Mouse (Mus musculus): ENCODE data around the gene Nebl.
"Not testable (repeated sequence)": the region's sequence is repeated elsewhere in the genome, so short reads cannot be mapped to it uniquely, and the experiment has no call there.

The Nebl gene

DNA sequence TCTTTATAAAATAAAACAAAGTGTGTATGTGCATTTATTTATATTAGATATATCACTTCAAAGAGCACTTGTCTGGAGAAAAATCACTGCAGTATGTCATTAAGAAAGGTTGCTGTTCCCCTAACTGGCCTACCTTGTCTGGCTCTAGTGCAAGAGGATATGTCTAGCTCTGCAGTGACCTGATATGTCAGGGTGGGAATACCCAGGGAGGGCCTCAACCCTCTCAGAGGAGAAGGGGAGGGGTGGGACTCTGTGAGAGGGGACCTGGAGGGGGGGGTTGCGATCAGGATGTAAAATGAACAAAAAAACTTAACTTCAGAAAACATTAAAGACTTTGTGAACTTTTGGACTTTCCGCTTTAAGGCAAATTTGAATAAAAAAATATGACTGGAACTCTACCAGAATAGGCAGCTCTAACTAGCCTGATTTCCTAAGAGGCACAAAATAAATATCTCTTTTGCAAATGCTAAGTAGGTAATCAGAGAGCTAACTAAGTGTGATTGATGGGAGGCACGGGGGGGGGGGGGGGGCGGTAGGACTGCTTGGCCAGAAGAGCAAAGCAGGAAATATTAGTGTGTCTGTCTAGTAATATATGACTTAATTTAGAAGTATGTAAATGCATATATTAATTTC lies 325.2 kb downstream of the Nebl start:
- DNase-seq (ENCODE audit: low read depth, low spot score) = no peak

GRCm38 (mm10) chr2:17402511-17402910 lies 328.8 kb downstream of the Nebl start:
- no peak for DNase-seq (ENCODE audit: low read depth, low spot score)

- no peak for DNase-seq (ENCODE audit: low read depth, low spot score)
Measured at GRCm38 (mm10) chr2:17396235-17396634, 335.0 kb downstream of the Nebl start.

DNA sequence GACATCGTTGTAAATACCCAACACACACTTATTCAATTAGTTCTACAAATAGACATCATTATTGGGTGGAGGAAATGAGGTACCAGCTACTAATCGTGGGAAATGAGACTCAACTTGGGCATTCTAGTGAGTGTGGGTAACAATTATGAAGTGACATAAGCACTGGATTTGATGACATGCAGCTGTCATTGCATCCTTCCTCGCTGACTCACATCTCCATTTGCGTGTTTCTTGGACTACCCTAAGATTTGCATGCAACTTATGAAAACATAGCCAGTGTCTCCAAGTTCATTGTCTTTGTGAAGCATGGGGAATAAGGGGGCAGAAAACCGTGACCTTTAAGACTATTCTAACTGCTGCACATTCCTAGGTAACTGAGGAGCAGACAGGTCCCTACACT lies 339.9 kb downstream of the Nebl start:
- DNase-seq (ENCODE audit: low read depth, low spot score) = no peak

GRCm38 (mm10) chr2:17390513-17391200 lies 340.6 kb downstream of the Nebl start:
- DNase-seq (ENCODE audit: low read depth, low spot score) = no peak

DNA sequence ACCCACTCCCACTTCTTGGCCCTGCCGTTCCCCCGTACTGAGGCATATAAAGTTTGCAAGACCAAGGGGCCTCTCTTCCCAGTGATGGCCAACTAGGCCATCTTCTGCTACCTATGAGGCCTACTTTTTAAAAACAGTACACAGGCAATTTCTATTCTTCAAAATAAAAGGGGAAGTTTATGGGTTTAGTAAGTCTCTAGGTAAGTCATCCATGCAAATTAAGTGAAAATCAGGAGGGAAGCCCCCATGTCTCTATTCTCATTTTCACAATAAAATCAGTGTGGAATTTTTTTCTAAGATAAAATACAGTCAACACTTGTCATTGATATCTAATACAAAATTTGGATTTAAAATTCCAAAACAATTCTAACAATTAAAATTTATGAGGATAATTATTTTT lies 341.4 kb downstream of the Nebl start:
- no peak for DNase-seq (ENCODE audit: low read depth, low spot score)

GRCm38 (mm10) chr2:17389379-17389778 lies 341.9 kb downstream of the Nebl start:
- DNase-seq (ENCODE audit: low read depth, low spot score) = no peak

DNA sequence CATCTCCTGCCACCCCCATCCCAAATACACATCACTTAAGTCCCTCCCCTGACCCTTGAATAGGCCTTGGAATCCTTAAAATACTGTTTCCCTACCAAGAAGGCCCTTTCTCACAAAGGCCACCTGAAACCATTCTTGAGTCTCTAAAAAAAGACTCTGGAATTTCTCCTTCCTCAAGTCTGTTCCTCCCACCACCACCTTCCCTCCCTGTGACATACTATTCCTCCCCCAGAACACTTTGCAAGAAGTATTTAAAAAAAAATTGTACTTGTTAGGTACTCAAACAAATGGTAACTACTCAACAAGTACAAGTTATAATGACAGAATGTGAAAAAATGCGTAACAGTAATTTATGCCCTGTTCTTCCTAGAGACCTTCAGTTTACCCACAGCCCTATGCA lies 349.0 kb downstream of the Nebl start:
- DNase-seq (ENCODE audit: low read depth, low spot score) = no peak

- no peak for DNase-seq (ENCODE audit: low read depth, low spot score)
Measured at GRCm38 (mm10) chr2:17375916-17376315, 355.3 kb downstream of the Nebl start.

DNA sequence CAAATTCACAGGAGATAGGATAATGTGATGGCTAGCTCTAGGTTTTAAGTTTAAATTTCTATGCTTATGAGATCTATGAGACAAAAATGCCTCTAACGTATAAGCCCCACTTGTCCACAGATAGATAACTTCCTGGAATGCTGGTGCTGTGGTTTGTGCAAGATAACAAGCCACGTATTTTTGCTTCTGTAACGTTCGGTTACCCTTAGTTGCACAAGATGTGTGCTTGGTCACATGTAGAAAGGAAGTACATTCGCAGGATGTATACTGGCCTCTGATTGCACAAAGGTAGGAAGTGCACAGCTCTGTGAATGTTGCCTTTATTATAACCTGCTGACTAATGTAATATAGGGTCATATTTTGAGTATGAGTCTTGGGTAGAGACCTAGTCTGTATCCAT lies 365.6 kb downstream of the Nebl start:
- DNase-seq (ENCODE audit: low read depth, low spot score) = no peak

- DNase-seq (ENCODE audit: low read depth, low spot score) = no peak
Measured at GRCm38 (mm10) chr2:17364971-17365548, 366.2 kb downstream of the Nebl start.

GRCm38 (mm10) chr2:17363337-17364216 lies 367.7 kb downstream of the Nebl start:
- no peak for DNase-seq (ENCODE audit: low read depth, low spot score)

- DNase-seq (ENCODE audit: low read depth, low spot score) = no peak
Measured at GRCm38 (mm10) chr2:17362181-17362580, 369.1 kb downstream of the Nebl start.

- DNase-seq (ENCODE audit: low read depth, low spot score) = no peak
Measured at GRCm38 (mm10) chr2:17344643-17345042, 386.6 kb downstream of the Nebl start.

DNA sequence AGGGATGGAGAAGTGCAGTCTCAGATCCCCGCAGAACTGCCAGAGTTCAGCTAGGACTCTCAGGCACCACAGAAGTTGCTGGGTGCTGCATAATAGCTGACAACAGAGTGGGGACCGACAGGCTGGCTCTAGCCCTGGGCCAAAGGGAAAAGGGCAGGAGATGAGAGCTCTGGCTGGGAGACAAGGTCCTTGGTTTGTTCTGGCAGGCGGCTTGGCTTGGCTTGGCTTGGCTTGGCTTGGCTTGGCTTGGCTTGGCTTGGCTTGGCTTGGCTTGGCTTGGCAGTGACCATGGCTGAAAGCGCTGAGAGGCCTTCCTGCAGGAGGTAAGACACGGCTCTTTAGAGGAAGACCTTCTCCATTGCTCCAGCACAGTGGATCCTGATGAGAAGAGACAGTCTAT lies 395.8 kb downstream of the Nebl start:
- no peak for DNase-seq (ENCODE audit: low read depth, low spot score)

DNA sequence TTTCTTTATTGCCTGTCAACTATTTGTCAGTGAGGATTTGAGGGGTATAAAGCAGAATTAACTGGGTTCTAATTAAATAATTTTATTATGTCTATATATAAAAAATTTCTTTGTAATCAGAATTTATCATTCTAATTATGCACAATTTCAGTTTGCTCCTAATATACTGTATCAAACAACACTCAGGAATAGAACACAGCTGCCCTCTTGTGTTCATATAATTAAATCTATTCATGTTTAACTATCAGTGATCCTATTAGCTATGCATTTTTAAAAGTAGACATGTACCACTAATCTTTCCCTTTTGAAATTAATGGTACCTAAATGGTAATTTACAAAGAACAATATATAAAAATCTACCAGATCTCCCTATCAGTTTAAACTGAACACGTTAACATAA lies 404.7 kb downstream of the Nebl start:
- DNase-seq (ENCODE audit: low read depth, low spot score) = no peak

DNA sequence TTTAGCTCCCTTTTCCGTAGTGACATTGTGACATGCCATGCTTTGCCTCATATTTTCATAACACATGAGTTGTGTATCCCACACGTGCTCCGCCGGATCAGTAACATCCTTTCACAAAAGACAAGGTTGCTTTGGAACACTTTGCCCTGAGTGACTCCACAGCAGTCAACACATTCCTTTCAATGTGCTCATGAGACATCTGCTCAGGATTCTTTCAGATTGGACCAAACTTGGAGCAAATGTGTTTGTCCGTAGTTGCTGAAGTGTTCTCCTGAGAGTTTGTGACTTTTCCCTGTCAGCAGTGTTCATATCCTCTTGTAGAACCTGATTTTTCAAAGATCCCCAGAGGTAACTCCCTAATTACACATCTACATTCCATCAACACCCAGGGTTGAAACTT lies 414.4 kb downstream of the Nebl start:
- no peak for DNase-seq (ENCODE audit: low read depth, low spot score)

GRCm38 (mm10) chr2:17301379-17301778 lies 429.9 kb downstream of the Nebl start:
- DNase-seq (ENCODE audit: low read depth, low spot score) = no peak

- DNase-seq (ENCODE audit: low read depth, low spot score) = no peak
Measured at GRCm38 (mm10) chr2:17297496-17297895, 433.8 kb downstream of the Nebl start.

GRCm38 (mm10) chr2:17295257-17295656 lies 436.0 kb downstream of the Nebl start:
- DNase-seq (ENCODE audit: low read depth, low spot score) = not testable (repeated sequence)
